Mouse (Mus musculus) CH12.LX (cell line): ENCODE data around the gene Ebf1.

Experiments
- CHD2 ChIP-seq: IDR thresholded peaks from 2 replicates; pipeline ENCODE4 v1.6.1; 2011; ENCODE audit warnings: low read length, improper control_type of control experiment
- HCFC1 ChIP-seq: IDR thresholded peaks from 2 replicates; pipeline ENCODE4 v1.6.1; 2012; ENCODE audit warnings: low read depth, mild to moderate bottlenecking, inconsistent platforms, low read length, improper control_type of control experiment
- MEF2A ChIP-seq: IDR thresholded peaks from 2 replicates; pipeline ENCODE4 v1.6.1; 2014; ENCODE audit warnings: low read depth, mild to moderate bottlenecking, inconsistent platforms, low read length, improper control_type of control experiment, borderline replicate concordance

GRCm38 (mm10) chr11:44612156-44612555 lies 5.0 kb upstream of the Ebf1 start:
- TF ChIP-seq CHD2 (no peak), MEF2A (0 out of 2 replicates have a peak, but pooled peaks have one; percentile 13), HCFC1 (no peak)
